Mouse (Mus musculus) lung, postnatal 0 days (tissue): ENCODE data around the gene Itga7. TPM values are rescaled to one million over a fixed set of nuclear protein-coding genes. Genes with fewer than 3 reads are reported as not detected.

Experiments used
- ATAC-seq: fragments of 200-750 bp; cut with Nextera tagmentation; 2 replicates; pipeline ENCODE4 v1.8.0; 2017; ENCODE audit warnings: moderate library complexity
- DNase-seq: peaks from one replicate; pipeline ENCODE4 v3.0.0-alpha.2; 2016; ENCODE audit warnings: low spot score
- H3K27ac ChIP-seq: fragments of 300-500 bp; sonication (generic); 2 replicates; pipeline ENCODE4 v1.5.1; 2014; ENCODE audit warnings: antibody characterized with exemption, mild to moderate bottlenecking, low read length, mixed read lengths
- H3K27me3 ChIP-seq: fragments of 300-500 bp; sonication (generic); replicated peaks from 2 replicates; pipeline ENCODE4 v1.6.1; 2014; ENCODE audit warnings: low read length, mixed read lengths; ENCODE audit not compliant: insufficient read depth
- H3K36me3 ChIP-seq: fragments of 300-500 bp; sonication (generic); 2 replicates; pipeline ENCODE4 v1.6.1; 2014; ENCODE audit warnings: low read length, mixed read lengths; ENCODE audit not compliant: insufficient read depth
- H3K4me1 ChIP-seq: fragments of 300-500 bp; sonication (generic); 2 replicates; pipeline ENCODE4 v1.6.1; 2014; ENCODE audit warnings: antibody characterized with exemption, low read depth, low read length, mixed read lengths; ENCODE audit not compliant: insufficient read depth
- H3K4me2 ChIP-seq: fragments of 300-500 bp; sonication (generic); replicated peaks from 2 replicates; pipeline ENCODE4 v1.6.1; 2014; ENCODE audit warnings: low read depth, mild to moderate bottlenecking, low read length, moderate library complexity, mixed read lengths
- H3K4me3 ChIP-seq: fragments of 300-500 bp; sonication (generic); 2 replicates; pipeline ENCODE4 v1.5.1; 2014; ENCODE audit warnings: low read depth, low read length
- H3K9ac ChIP-seq: fragments of 300-500 bp; sonication (generic); replicated peaks from 2 replicates; pipeline ENCODE4 v1.6.1; 2014; ENCODE audit warnings: low read depth, mild to moderate bottlenecking
- H3K9me3 ChIP-seq: fragments of 300-500 bp; sonication (generic); 2 replicates; pipeline ENCODE4 v1.6.1; 2016; ENCODE audit warnings: low read length, mixed read lengths
- CTCF ChIP-seq: IDR thresholded peaks from 2 replicates; pipeline ENCODE4 v1.5.1; 2016; ENCODE audit warnings: antibody characterized with exemption, mild to moderate bottlenecking
- EP300 ChIP-seq: IDR thresholded peaks from 2 replicates; pipeline ENCODE4 v1.6.1; 2016; ENCODE audit warnings: antibody characterized with exemption, mild to moderate bottlenecking, control low read depth
- WGBS: fragments of 180-500 bp; shearing (Covaris S2); extraction: QIAGEN DNeasy Blood & Tissue Kit; methylation state at CpG from one replicate; pipeline ENCODE4 v1.1.7; 2014; 5-methylcytosine and 5-hydroxymethylcytosine counted together
- polyA plus RNA-seq: library from polyadenylated mRNA; unstranded; fragments of >200 nt; fragmentation: Nextera tagmentation; extraction: Ambion mirVana; gene quantifications from 2 replicates; pipeline ENCODE4 v1.2.1, GENCODE M21; 2015

Itga7 gene
- polyA plus RNA-seq, 1 experiment from 2014 or later = 14.6 TPM

DNA sequence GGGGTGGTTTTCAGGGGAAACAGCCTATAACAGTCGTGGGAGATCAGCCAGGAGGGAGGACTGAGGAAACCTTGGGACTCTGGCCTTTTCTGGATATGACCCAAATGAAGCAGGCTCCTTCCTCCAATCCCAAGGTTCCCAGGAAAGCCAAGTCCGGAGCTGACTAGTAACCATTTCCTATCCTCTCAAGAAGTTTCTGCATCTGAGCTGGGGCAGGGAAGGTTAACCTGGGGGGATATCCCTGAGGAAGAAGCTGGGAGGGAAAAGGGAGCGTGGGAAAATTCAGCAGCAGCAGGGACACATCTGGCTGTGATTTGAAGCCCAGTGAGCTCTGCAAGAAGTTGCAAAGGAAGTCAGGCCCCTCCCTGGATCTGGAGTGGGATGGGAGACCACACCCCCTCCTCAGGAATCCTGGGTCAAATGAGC, 12.9 kb upstream of the Itga7 start:
- H3K4me2 ChIP-seq = no peak overlapping the region
- TF ChIP-seq EP300 (no peak), CTCF (no peak)
- no peaks in the 10 kb centered on the region for H3K27me3 ChIP-seq
- no peak overlapping the region; the same call in 1 of the 2 replicates for H3K27ac ChIP-seq
- no peak overlapping the region for H3K9ac ChIP-seq
- WGBS = 53% methylated on average over 3 of the region's 3 CpGs
- DNase-seq (peak; percentile 35), ATAC-seq (no peak)
- peaks cover 18% of the 10 kb centered on the region; the same call in 1 of the 2 replicates for H3K4me1 ChIP-seq
- no peak overlapping the region for H3K4me3 ChIP-seq
- no peaks in the 10 kb centered on the region for H3K9me3 ChIP-seq
- H3K36me3 ChIP-seq = peaks cover 15% of the 10 kb centered on the region

DNA sequence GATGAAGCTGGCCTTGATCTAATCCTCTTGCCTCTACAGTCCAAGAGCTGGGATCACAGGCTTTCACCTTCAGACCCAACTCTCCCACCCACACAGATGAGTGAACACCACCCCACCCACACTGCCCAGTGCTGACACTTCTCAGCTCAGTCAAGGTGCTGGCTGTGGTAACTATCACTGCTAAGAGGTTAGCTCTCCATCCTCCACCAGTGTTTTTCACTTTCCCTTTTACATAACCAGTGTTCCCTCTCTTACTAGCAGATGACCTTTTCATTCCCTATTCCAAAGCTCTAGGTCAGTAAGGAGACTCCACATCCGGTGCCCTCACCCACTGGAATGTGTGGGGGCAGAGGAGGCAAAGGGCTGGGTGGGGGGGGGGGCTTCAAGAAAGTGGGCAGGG, 12.4 kb upstream of the Itga7 start:
- Histone ChIP-seq H3K27me3 (no peaks in the 10 kb centered on the region), H3K9ac (no peak overlapping the region), H3K36me3 (peaks cover 14% of the 10 kb centered on the region), H3K27ac (peak overlapping the region; percentile 38; the same call in 1 of the 2 replicates), H3K4me2 (no peak overlapping the region), H3K4me1 (peaks cover 18% of the 10 kb centered on the region; the same call in 1 of the 2 replicates), H3K4me3 (no peak overlapping the region), H3K9me3 (no peaks in the 10 kb centered on the region)
- TF ChIP-seq CTCF (no peak), EP300 (no peak)
- no peak for ATAC-seq
- 27% methylated on average over 1 of the region's 1 CpGs for WGBS
- no peak for DNase-seq

GRCm38 (mm10) chr10:128921883-128922821, 11.5 kb upstream of the Itga7 start:
- H3K9me3 ChIP-seq = no peaks in the 10 kb centered on the region
- no peaks in the 10 kb centered on the region for H3K27me3 ChIP-seq
- TF ChIP-seq CTCF (no peak), EP300 (no peak)
- peaks cover 10% of the 10 kb centered on the region for H3K36me3 ChIP-seq
- no peak overlapping the region for H3K9ac ChIP-seq
- H3K4me2 ChIP-seq = peak overlapping the region; percentile 67
- WGBS = 63% methylated on average over 16 of the region's 16 CpGs
- DNase-seq (peak; percentile 33), ATAC-seq (no peak)
- peaks cover 18% of the 10 kb centered on the region; the same call in 1 of the 2 replicates for H3K4me1 ChIP-seq
- peak overlapping the region; percentile 92 for H3K27ac ChIP-seq
- peak overlapping the region; percentile 62 for H3K4me3 ChIP-seq

DNA sequence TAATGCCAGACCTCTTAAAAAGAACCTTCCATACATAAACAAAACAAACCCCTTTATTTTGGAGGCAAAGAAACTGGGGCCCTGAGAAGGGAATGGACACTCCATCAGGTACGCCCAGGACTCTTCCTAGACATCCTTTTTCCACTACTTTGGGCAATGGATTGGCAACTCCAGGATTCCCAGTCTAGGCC, 10.9 kb upstream of the Itga7 start, which contains the start of gene Rdh5:
TSS of gene Rdh5 (minus strand) at position 67 of the 191 bp plus-strand sequence.
- peak within 1 kb of the TSS; percentile 65 for H3K9ac ChIP-seq
- H3K9me3 ChIP-seq = no peaks in the 10 kb centered on the region
- H3K4me1 ChIP-seq = peaks cover 18% of the 10 kb centered on the region; the same call in 1 of the 2 replicates
- H3K4me3 ChIP-seq = peak within 1 kb of the TSS; percentile 62
- H3K27ac ChIP-seq = peak within 1 kb of the TSS; percentile 92
- H3K4me2 ChIP-seq = peak within 1 kb of the TSS; percentile 67
- TF ChIP-seq EP300 = no peak
- TF ChIP-seq CTCF = no peak
- ATAC-seq (no peak), DNase-seq (no peak)
- H3K27me3 ChIP-seq = no peaks in the 10 kb centered on the region
- 11% methylated on average over 1 of the region's 1 CpGs for WGBS
- peaks cover 6% of the 10 kb centered on the region for H3K36me3 ChIP-seq

DNA sequence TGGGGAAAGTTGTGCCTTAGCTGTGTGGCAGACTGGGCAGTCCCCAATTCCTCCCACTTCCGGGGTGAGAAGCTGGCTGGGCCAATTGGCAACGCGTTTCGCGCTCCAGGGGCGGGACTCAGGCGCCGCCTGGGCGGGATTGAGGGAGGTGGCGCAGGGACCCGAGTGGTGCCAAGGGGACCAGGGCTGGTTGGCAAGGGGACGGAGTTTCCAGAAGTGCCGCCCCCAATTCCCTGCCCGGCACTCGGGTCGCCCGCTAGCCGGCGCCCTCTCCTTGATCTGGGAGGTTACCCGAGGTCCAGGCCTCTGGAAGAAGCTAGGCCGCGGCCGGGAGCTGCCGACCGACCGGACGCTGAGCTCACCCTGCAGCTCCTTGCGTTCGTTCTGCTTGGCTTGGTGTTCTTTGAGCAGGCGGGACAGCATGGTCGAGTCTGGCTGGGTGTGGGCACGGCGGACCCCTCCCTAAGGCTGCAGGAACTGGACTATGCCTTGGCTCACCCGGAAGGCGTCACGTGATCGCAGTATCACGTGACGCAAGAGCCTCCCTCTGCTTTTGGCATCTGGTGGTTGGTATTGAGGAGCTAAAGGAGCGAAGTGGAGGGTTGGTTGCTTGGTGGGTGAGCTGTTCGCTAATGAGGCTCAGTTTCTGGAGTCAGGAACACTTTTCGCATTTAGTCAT, 10.5 kb upstream of the Itga7 start:
- peak overlapping the region; percentile 92 for H3K27ac ChIP-seq
- peak; percentile 66; the same call in 1 of the 2 replicates for TF ChIP-seq EP300
- TF ChIP-seq CTCF = peak; percentile 65
- peak overlapping the region; percentile 65 for H3K9ac ChIP-seq
- peak overlapping the region; percentile 62 for H3K4me3 ChIP-seq
- peak overlapping the region; percentile 67 for H3K4me2 ChIP-seq
- 1% methylated on average over 40 of the region's 42 CpGs for WGBS
- H3K27me3 ChIP-seq = no peaks in the 10 kb centered on the region
- no peaks in the 10 kb centered on the region for H3K9me3 ChIP-seq
- H3K36me3 ChIP-seq = peaks cover 3% of the 10 kb centered on the region; the same call in 1 of the 2 replicates
- ATAC-seq = peak; percentile 97
- DNase-seq = peak; percentile 96
- H3K4me1 ChIP-seq = peaks cover 18% of the 10 kb centered on the region; the same call in 1 of the 2 replicates

GRCm38 (mm10) chr10:128923935-128924334, 9.7 kb upstream of the Itga7 start, which contains the start of gene Bloc1s1:
Bloc1s1 (minus strand) TSS chr10:128924035.
- H3K4me2 ChIP-seq = peak within 1 kb of the TSS; percentile 67
- H3K36me3 ChIP-seq = peaks cover 3% of the 10 kb centered on the region; the same call in 1 of the 2 replicates
- peak within 1 kb of the TSS; percentile 92 for H3K27ac ChIP-seq
- H3K27me3 ChIP-seq = no peaks in the 10 kb centered on the region
- H3K4me3 ChIP-seq = peak within 1 kb of the TSS; percentile 62
- no peaks in the 10 kb centered on the region for H3K9me3 ChIP-seq
- no peak for ATAC-seq
- DNase-seq = no peak
- H3K4me1 ChIP-seq = peaks cover 20% of the 10 kb centered on the region; the same call in 1 of the 2 replicates
- no peak for TF ChIP-seq CTCF
- peak within 1 kb of the TSS; percentile 65 for H3K9ac ChIP-seq
- WGBS = 58% methylated on average over 9 of the region's 9 CpGs
